Mouse (Mus musculus) liver, embryonic 16.5 days (tissue): Measurements from ENCODE around the gene Ip6k1. TPM values are rescaled to one million over a fixed set of nuclear protein-coding genes. Genes with fewer than 3 reads are reported as not detected.

Experiments used
- ATAC-seq: fragments of 200-750 bp; cut with Nextera tagmentation; 2 replicates; pipeline ENCODE4 v1.8.0; 2017; ENCODE audit warnings: low read depth, mild to moderate bottlenecking, moderate number of reproducible peaks, moderate library complexity
- H3K27ac ChIP-seq: fragments of 300-500 bp; sonication (generic); 2 replicates; pipeline ENCODE4 v1.5.1; 2014; ENCODE audit warnings: mild to moderate bottlenecking, low read length
- H3K27me3 ChIP-seq: fragments of 300-500 bp; sonication (generic); 2 replicates; pipeline ENCODE4 v1.6.1; 2014; ENCODE audit warnings: low read depth, low read length, mixed read lengths; ENCODE audit not compliant: control insufficient read depth, insufficient read depth
- H3K36me3 ChIP-seq: fragments of 300-500 bp; sonication (generic); 2 replicates; pipeline ENCODE4 v1.6.1; 2014; ENCODE audit warnings: mild to moderate bottlenecking; ENCODE audit not compliant: control insufficient read depth, insufficient read depth
- H3K4me1 ChIP-seq: fragments of 300-500 bp; sonication (generic); 2 replicates; pipeline ENCODE4 v1.6.1; 2014; ENCODE audit warnings: low read depth, low read length, mixed read lengths; ENCODE audit not compliant: control insufficient read depth
- H3K4me2 ChIP-seq: fragments of 300-500 bp; sonication (generic); 2 replicates; pipeline ENCODE4 v1.6.1; 2014; ENCODE audit warnings: low read depth, low read length, mixed read lengths
- H3K4me3 ChIP-seq: fragments of 300-500 bp; sonication (generic); 2 replicates; pipeline ENCODE4 v1.5.1; 2014; ENCODE audit warnings: low read depth, mild to moderate bottlenecking, low read length
- H3K9ac ChIP-seq: fragments of 300-500 bp; sonication (generic); 2 replicates; pipeline ENCODE4 v1.6.1; 2014; ENCODE audit warnings: low read depth, low read length
- H3K9me3 ChIP-seq: fragments of 300-500 bp; sonication (generic); replicated peaks from 2 replicates; pipeline ENCODE4 v1.6.1; 2016; ENCODE audit warnings: low read length; ENCODE audit not compliant: control insufficient read depth
- WGBS: fragments of 180-500 bp; shearing (Covaris S2); extraction: QIAGEN DNeasy Blood & Tissue Kit; methylation state at CpG from one replicate; pipeline ENCODE4 v1.1.7; 2014; ENCODE audit not compliant: insufficient replicate concordance; 5-methylcytosine and 5-hydroxymethylcytosine counted together
- polyA plus RNA-seq: library from polyadenylated mRNA; unstranded; fragments of >200 nt; fragmentation: Nextera tagmentation; extraction: Ambion mirVana; gene quantifications from 2 replicates; pipeline ENCODE4 v1.2.1, GENCODE M21; 2015

Gene Ip6k1
- polyA plus RNA-seq, 1 experiment from 2014 or later, result 45.3 TPM

DNA sequence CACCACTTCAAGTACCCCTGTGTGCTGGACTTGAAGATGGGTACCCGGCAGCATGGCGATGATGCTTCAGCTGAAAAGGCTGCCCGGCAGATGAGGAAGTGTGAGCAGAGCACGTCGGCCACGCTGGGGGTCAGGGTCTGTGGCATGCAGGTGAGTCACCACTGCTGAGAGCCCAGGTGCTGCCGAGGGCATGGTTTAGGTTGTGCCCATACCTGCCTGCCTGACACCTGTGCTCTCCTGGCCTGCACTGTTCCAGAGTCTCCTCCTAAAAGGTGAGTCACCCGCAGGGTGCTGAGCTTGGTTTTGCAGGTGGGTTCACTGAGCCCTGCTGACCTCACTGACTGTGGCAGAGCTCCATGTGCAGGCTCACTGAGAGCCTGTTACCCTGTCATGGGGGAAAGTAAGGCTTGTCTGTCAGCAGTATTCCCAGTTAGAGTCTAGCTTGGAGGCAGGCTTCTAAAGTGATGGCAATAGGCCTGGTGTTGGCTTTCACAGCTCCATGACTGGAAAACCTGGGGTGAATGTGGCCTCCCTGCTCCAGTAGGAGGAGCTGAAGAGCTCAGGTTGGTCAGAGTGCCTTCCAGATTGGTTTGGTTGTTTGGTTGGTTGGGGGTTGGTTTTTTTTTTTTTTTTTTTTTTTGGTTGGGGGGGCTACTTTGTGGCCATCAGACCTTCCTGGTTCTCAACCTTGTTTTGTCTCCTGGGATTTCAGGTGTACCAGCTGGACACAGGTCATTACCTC lies 42.6 kb downstream of the Ip6k1 start:
- Histone ChIP-seq H3K27me3 (no peaks in the 10 kb centered on the region), H3K36me3 (peaks cover 57% of the 10 kb centered on the region), H3K9ac (no peak overlapping the region), H3K27ac (no peak overlapping the region), H3K4me1 (peaks cover 31% of the 10 kb centered on the region), H3K4me3 (no peak overlapping the region), H3K4me2 (no peak overlapping the region), H3K9me3 (no peaks in the 10 kb centered on the region)
- no peak for ATAC-seq
- 89% methylated on average over 8 of the region's 8 CpGs for WGBS

DNA sequence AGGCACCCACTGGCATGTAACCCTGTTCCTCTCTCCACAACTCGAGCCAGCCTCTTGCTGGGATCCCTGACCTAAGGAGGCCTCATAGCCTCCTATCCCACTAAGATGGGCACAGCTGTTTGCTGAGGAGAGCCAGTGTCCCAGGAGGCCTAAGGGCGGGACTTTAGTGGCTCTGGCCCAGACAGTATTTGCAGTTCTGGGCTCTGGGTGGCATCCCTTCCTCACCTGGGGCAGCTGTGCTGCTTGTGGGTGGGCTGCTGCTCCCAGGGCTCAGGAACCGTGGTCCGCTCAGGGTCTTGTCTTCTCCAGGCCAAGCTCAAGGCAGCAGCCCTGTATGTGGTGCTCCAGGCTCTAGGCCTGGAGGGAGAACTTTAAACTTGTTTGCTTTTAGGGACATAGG lies 44.3 kb downstream of the Ip6k1 start:
- ATAC-seq, result no peak
- Histone ChIP-seq H3K36me3 (peaks cover 55% of the 10 kb centered on the region), H3K27me3 (no peaks in the 10 kb centered on the region), H3K27ac (no peak overlapping the region), H3K4me3 (no peak overlapping the region), H3K4me2 (no peak overlapping the region), H3K4me1 (peaks cover 39% of the 10 kb centered on the region), H3K9me3 (no peaks in the 10 kb centered on the region), H3K9ac (no peak overlapping the region)
- 75% methylated on average over 4 of the region's 4 CpGs for WGBS

DNA sequence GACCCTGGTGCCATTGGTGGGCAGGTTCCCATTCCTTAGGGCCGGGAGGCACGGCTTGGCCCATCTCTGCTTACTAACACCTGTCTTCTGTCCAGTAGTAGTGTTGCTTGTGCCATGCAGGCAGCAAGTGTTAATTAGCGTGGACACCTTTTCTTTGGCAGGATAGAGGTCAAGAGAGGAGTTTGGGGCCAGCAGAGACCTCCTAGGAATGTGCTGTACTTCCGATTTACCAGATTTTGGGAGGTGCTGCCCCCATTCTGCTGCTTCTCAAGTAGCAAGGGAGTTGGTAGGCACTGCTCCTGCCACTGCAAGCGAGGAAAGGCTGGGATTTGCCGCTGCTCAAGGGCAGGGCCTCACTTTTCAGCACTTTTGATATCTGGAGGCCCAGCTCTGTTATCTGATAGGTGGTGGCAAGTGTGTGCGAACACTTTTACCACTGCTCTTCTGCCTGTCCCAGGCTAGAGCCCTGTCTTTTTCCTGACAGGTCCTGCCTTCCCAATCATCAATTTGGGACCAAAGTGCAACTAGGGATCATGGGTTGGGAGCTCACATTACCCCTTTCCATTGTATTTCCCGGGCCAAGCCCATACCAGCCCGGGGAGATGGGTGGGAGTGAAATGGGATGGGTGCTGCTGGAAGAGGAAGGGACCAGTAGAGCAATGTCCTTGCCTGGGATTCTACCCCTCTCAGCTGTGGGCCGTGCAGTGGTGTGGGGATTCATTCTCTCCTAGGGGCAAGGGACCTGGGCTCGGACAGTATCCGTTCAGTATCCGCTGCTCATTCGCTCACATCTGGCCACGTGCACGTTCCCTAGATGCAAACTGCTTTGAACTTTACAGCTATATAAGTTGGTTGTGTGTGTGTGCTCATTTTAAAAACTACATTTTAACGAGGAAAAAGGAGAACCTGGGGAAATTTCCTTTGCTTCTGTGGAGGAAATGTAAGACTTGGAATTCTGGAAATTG lies 45.6 kb downstream of the Ip6k1 start:
- peaks cover 49% of the 10 kb centered on the region for H3K36me3 ChIP-seq
- peak overlapping the region; percentile 64 for H3K9ac ChIP-seq
- H3K9me3 ChIP-seq, result no peaks in the 10 kb centered on the region
- 31% methylated on average over 17 of the region's 17 CpGs for WGBS
- peak overlapping the region; percentile 89 for H3K27ac ChIP-seq
- no peaks in the 10 kb centered on the region for H3K27me3 ChIP-seq
- H3K4me1 ChIP-seq, result peaks cover 42% of the 10 kb centered on the region
- H3K4me2 ChIP-seq, result peak overlapping the region; percentile 97
- peak overlapping the region; percentile 77 for H3K4me3 ChIP-seq
- ATAC-seq, result no peak

DNA sequence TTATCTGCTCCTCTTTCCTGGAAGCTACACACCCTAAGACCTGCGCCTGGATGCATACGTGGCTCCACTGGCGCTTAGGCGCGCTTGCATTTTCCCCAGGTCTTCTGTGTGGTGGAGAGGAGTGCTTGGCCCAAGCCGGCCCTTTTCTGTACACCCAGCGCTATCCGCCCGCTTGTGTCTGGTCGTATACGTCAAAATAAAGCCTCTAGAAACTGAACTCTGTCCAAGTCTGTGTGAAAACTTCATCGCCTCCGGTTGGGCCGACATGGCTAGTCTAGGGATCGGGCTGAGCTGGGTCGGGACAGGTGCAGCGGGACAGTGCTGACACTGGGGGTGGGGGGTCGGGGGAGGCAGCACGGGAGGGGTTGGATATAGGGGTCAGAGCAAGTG lies 46.3 kb downstream of the Ip6k1 start:
- Histone ChIP-seq H3K4me2 (peak overlapping the region; percentile 97), H3K9me3 (no peaks in the 10 kb centered on the region), H3K4me1 (peaks cover 48% of the 10 kb centered on the region), H3K9ac (peak overlapping the region; percentile 64), H3K27ac (peak overlapping the region; percentile 89), H3K27me3 (no peaks in the 10 kb centered on the region), H3K36me3 (peaks cover 45% of the 10 kb centered on the region), H3K4me3 (peak overlapping the region; percentile 77)
- 2% methylated on average over 19 of the region's 19 CpGs for WGBS
- peak; percentile 2 for ATAC-seq

DNA sequence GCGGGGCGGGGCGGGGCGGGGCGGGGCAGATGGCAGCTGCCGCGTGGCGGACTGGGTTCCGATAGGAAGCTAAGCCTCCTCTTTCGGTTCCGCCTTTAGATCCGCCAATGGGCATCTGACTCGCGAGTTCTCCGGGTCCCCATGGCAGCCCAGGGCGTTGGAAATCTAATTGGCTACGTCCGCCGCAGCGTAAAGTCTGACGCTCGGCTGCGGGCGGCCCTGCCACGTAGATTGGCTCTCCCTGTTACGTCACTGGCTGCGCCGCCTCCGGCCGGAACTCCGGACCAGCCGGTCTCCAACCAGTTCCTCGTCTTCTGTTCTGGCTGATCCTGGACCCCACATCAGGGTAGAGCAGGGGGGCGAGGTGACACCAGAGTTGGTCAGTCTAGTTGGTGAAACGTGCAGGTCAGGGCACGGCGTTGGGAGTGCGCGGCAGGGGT lies 46.7 kb downstream of the Ip6k1 start, which contains the start of gene Gmppb:
Gene Gmppb (plus strand): TSS at position 227 of the 440 bp plus-strand sequence.
- Histone ChIP-seq H3K4me2 (peak within 1 kb of the TSS; percentile 97), H3K9me3 (no peaks in the 10 kb centered on the region), H3K27ac (peak within 1 kb of the TSS; percentile 89), H3K9ac (peak within 1 kb of the TSS; percentile 68), H3K4me3 (peak within 1 kb of the TSS; percentile 77), H3K27me3 (no peaks in the 10 kb centered on the region), H3K36me3 (peaks cover 49% of the 10 kb centered on the region), H3K4me1 (peaks cover 49% of the 10 kb centered on the region)
- under 1% methylated on average over 39 of the region's 39 CpGs for WGBS
- ATAC-seq, result peak; percentile 94

DNA sequence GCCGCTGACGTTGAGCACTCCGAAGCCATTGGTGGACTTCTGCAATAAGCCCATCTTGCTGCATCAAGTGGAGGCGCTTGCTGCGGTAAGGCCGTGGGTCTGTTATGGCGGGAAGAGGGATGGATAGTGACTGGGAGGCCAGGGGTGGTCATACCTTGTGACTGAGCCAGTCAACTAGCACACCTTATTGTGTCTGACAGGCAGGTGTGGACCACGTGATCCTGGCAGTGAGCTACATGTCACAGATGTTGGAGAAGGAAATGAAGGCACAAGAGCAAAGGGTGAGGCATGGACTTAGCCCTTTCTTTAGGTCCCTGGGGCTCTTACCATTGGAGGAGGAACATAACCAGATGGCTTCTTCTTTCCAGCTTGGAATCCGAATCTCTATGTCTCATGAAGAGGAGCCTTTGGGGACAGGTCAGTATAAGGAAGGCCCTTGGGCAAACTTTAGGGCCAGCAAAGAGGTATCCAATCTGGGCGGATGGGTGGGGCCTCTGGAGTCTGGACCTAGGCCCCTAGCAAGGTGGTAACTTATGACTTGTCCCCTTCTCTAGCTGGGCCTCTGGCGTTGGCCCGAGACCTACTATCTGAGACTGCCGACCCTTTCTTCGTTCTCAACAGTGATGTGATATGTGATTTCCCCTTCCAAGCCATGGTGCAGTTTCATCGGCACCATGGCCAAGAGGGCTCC lies 47.4 kb downstream of the Ip6k1 start:
- peak overlapping the region; percentile 97 for H3K4me2 ChIP-seq
- H3K27ac ChIP-seq, result peak overlapping the region; percentile 57
- 33% methylated on average over 15 of the region's 15 CpGs for WGBS
- ATAC-seq, result no peak
- peak overlapping the region; percentile 77 for H3K4me3 ChIP-seq
- peaks cover 49% of the 10 kb centered on the region for H3K4me1 ChIP-seq
- peaks cover 53% of the 10 kb centered on the region for H3K36me3 ChIP-seq
- H3K27me3 ChIP-seq, result no peaks in the 10 kb centered on the region
- no peaks in the 10 kb centered on the region for H3K9me3 ChIP-seq
- H3K9ac ChIP-seq, result peak overlapping the region; percentile 68

DNA sequence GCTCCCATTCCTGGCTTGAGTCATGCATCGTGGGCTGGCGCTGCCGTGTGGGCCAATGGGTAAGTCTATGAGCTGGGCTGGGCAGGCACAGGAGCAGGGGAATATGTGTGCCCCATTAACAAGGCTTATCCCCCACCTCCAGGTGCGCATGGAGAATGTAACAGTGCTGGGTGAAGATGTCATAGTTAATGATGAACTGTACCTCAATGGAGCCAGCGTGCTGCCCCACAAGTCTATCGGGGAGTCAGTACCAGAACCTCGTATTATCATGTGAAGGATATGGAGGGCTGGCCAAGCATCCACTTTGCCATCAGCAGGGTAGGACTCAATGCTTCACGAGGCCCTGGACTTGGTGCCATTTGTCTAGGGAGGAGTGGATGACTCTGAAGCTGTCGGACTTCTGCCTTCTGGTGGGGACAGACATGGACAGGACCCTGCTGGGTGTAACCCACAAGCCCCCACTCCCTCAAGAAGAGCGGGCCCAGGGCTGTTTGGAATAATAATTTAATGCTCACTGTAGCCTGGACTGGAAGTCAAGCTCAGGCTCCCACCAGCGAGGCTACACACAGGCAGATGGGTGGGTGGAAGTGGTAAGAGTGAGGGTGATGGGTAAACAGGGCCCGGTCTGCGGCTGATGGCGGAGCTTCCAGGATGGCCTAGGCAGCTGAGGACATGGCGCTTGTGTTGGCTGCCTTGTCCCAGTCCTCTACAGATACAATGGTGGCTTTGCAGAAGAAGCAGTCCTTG lies 49.1 kb downstream of the Ip6k1 start:
- peaks cover 47% of the 10 kb centered on the region for H3K4me1 ChIP-seq
- no peaks in the 10 kb centered on the region for H3K9me3 ChIP-seq
- no peak overlapping the region for H3K4me2 ChIP-seq
- no peak overlapping the region for H3K4me3 ChIP-seq
- ATAC-seq, result no peak
- H3K9ac ChIP-seq, result no peak overlapping the region
- H3K36me3 ChIP-seq, result peaks cover 53% of the 10 kb centered on the region
- no peaks in the 10 kb centered on the region for H3K27me3 ChIP-seq
- WGBS, result 90% methylated on average over 15 of the region's 15 CpGs
- H3K27ac ChIP-seq, result no peak overlapping the region

DNA sequence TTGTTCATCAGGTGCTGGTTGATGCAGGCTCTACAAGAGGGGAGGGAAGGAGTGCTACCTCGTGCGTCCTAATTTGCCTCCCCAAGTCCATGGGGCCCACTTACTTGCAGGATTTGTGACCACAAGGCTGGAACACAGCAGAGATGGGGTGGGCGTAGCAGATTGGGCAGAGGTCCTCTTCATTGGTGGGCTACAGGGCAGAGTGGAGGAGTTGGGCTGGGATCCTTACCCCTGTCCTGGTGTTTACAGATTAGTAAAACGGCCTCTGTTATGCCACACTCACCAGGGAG lies 49.6 kb downstream of the Ip6k1 start:
- H3K36me3 ChIP-seq, result peaks cover 53% of the 10 kb centered on the region
- no peak overlapping the region for H3K4me3 ChIP-seq
- H3K27me3 ChIP-seq, result no peaks in the 10 kb centered on the region
- peaks cover 42% of the 10 kb centered on the region for H3K4me1 ChIP-seq
- H3K9ac ChIP-seq, result no peak overlapping the region
- WGBS, result 72% methylated on average over 4 of the region's 4 CpGs
- no peak overlapping the region for H3K27ac ChIP-seq
- H3K9me3 ChIP-seq, result no peaks in the 10 kb centered on the region
- ATAC-seq, result no peak
- no peak overlapping the region for H3K4me2 ChIP-seq
